Mouse (Mus musculus) right cerebral cortex, postnatal 36 days (tissue): ENCODE results near the gene Pard3b.

Experiments used
- DNase-seq, 2 experiments: peaks; one replicate each; pipeline ENCODE4 v3.0.0; 2022; ENCODE audit warnings: low spot score in 2 of 2, mixed read lengths in 1 of 2

The Pard3b gene

GRCm38 (mm10) chr1:61638347-61639111 lies at the start of gene Pard3b:
Gene Pard3b, plus strand, starts transcription at chr1:61638824.
- DNase-seq = peak in 1 of 2 experiments; percentile 2

- no peak for DNase-seq
Measured at GRCm38 (mm10) chr1:61616176-61616575, 22.4 kb upstream of the Pard3b start.

DNA sequence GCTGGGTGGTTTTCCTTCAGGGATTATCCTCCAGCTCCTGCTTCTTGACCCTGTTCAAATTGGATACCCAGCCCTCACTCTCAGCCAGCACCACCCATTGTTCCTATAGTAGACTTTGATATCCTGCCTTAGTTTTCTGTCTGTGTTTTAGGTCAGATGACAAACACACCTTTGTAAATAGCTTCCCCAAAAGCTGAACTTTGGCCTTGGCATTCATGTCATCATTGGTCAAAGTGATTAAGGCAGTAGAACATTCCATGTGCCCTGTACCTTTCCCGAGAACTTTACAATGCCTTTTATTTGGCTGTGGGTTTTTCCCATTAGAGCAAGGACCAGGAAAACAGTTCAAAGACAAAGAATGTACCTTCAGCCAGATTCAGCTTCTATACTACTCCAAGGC lies 18.0 kb upstream of the Pard3b start:
- no peak for DNase-seq

DNA sequence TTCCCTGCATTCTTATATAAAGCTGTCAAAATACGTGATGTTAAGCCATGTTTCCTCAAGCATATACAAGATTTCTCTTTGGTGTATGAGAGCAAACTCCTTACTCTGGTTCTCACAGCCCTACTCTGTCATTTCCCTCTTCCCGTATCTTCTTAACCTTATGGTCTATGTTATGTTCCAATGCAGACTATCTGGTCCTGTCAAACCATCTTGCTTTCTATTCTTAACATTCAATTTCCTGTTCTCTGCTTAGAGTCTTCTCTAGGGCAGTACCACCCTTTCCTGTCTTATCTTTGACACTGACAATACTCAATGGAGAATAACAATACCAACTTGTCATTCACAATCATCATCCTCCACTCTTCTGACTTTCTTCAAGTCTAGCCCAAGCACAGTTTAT lies 8.8 kb upstream of the Pard3b start:
- no peak for DNase-seq

GRCm38 (mm10) chr1:61639114-61640093 lies 780 bp downstream of the Pard3b start:
- no peak for DNase-seq

GRCm38 (mm10) chr1:61641880-61642279 lies 3.3 kb downstream of the Pard3b start:
- DNase-seq = no peak

- DNase-seq = no peak
Measured at GRCm38 (mm10) chr1:61645062-61645461, 6.4 kb downstream of the Pard3b start.

DNA sequence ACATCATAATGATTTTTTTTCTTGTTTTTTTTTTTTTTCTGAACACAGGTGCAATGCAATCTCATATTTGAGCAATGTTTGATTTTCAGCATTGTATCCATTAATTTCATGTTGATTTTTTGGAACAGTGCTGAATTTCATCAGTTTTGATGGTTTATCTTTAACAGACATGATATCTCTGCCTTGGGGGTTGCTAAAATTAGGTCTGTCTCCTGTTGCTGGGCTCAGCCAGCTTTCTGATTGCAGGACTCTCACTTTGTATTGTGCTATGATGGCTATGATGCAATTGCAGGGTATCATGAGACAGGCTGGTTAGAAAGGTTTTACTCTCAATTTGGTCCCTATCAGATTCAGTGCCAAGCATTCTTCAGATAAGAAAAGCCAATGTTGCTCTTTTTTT lies 11.3 kb downstream of the Pard3b start:
- no peak for DNase-seq

- DNase-seq = no peak
Measured at GRCm38 (mm10) chr1:61651454-61652271, 13.0 kb downstream of the Pard3b start.

DNA sequence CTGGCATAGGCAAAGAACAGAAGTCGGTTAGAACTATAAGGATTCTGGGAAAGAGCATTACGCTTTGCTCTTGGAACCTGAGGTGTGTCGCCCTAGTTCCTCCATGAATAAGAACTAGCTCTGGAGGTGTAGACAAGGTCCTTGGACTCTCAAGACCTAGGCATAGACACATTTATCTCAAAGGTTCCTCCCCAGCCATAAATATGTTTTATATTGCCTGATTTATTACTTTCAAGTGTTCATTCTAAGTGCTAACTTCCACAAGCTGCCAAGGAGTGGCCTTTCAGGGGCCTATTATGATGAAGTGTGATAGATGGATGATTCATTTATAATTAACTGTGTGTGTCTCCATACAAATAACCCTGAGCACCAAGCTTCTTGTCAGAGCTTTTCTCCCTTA lies 19.1 kb downstream of the Pard3b start:
- DNase-seq = no peak

- DNase-seq = no peak
Measured at GRCm38 (mm10) chr1:61659931-61660330, 21.3 kb downstream of the Pard3b start.

DNA sequence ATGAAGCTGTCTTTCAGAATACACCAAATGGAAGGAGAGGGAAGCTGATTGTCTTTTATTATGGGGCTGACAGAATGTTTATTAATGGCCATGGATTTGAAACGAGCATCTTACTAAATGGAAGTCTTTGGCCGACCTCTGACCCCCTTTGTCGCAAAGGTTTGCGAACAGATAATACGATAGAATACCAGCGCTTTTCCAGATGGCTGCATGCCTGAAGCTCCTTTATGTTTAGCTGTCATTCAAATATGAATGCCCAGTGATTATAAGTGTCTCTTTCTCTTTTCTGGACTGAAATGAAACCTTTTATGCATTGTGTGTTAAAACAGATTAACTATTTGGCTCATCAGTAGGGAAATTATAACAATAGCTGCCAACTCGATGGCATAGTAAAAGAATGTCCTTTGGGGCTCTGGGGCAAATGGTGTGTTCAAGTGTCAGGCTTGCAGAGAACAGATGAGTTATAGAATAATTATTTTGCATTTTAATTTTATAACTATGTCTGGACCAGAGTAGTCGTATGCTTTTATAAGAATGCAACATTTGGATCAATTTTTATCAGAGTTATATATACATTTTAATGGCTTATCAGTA lies 46.7 kb downstream of the Pard3b start:
- DNase-seq = no peak

- DNase-seq = no peak
Measured at GRCm38 (mm10) chr1:61685921-61686320, 47.3 kb downstream of the Pard3b start.

DNA sequence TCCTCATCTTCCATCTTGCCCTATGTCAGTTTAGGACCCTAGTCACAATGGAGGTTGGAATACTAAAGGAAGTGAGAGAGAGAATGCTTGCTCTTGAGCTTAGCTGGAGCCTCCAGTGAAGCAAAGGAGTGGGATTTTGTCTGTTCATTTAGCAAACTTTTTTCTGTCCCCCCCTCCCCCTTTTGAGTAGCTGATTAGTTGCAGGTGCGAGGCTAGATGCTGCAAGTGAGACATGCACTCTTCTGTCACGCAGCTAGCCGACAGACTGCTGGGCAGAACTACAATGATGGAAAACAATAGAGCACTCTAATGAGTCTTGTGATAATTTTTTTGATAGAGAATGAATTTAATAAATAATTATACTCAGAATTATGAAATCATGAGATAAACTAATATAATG lies 49.7 kb downstream of the Pard3b start:
- DNase-seq = no peak

- no peak for DNase-seq
Measured at GRCm38 (mm10) chr1:61698462-61699218, 60.0 kb downstream of the Pard3b start.

DNA sequence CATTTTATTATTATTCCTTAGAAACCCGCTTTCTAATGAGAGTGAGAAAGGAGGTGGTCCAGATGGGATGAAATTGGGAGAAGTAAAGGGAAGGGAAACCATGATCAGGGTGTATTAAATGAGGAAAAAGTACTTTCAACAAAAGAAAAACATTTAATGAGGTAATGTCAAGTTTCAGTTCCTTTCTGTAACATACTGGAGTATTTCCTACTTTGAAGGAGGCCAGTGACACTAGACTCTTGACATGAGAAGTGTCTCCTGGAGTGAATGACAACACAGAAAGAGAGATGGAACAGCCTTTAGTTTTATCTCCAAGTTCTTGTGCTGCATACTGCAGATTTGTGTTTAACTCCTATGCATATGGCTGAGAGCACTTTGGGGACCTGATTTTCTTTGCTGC lies 71.2 kb downstream of the Pard3b start:
- no peak for DNase-seq

DNA sequence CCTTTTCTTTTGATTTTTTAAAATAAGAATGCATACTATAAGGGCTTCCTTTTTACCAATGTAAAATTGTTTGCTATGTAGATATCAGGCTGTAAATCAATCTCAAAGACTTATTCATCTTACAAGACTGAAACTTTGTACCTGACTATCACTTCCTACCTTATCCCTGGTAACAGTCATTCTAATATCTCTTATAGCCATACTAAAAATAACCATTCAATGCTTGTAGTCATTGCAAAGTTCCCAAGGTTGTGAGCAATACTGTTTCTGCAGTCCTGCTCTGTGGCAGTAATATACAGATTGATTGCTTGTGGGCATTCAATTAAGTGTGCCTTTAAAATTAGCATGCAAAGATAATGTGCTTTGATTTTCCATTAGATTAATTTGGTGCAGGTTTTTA lies 72.9 kb downstream of the Pard3b start:
- DNase-seq = no peak

DNA sequence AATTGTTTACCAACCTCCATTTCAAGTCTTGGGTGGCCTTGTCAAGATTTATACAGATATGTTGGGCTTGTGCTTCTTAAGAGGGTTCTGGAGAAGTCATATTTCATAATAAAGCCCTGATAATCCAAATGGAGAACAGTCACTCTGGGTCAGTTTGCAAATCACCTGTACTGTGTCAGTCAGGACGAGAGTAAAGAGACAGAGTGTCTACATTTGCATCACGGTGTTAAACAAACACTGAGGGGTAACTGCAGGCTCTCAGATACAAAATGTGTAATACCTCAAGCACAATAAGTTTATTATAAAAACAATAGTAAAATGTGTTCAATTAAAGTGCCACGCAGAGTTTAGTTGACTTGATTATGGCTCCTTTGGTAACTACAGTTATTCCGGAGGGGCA lies 91.0 kb downstream of the Pard3b start:
- no peak for DNase-seq

GRCm38 (mm10) chr1:61736550-61736949 lies 97.9 kb downstream of the Pard3b start:
- no peak for DNase-seq

DNA sequence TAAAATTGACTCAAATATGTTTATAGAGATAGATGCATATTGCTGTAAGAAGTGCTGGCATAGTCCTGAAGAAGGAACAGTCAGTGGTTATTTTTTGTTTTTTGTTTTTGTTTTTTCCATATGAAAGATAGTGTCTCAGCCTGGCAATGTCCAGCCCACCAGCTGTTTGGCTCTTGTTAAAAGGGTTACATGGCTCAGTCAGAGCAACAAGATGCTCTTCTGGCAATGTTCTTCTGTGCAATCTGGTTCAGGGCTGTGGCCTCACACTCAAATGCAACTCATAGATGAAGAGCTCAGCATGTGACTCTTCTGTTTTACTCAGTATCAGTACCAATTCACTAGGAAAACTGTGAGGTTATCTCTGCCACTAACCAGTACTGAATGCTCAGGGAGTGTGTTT lies 104.2 kb downstream of the Pard3b start:
- DNase-seq = no peak

DNA sequence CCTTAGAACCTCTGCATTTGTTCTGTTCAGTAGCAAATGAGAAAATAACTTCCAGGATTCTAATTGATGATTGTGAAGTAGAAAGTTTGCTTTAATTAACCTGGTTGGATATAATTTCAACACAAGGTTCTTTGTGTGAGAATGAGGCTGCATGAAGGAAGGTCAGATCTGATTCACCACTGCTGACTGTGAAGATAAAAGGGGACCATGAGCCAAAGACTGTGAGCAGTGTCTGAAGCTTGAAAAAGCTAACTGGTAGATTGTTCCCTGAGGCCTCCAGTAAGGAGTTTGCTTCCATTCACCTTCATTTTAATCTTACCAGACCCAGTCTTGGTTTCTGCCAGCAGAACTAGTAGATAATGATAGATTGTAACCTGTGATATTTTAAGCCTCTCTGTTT lies 108.9 kb downstream of the Pard3b start:
- DNase-seq = no peak
